Mouse (Mus musculus): ENCODE measurements around the gene Nsmce4a. TPM values are rescaled to one million over a fixed set of nuclear protein-coding genes. Genes with fewer than 3 reads are reported as not detected.

Gene Nsmce4a
- total RNA-seq (2015; ENCODE audit: low replicate concordance): 119 and 159 TPM in 2 replicates
- total RNA-seq (2017; ENCODE audit: low replicate concordance): 110 and 118 TPM in 2 replicates

- ATAC-seq (replicated peaks; ENCODE audit: low FRiP score, poor library complexity, severe bottlenecking): no peak
Observed at GRCm38 (mm10) chr7:130572821-130573220, at the start of gene Nsmce4a. Gene Nsmce4a, minus strand, starts transcription at chr7:130573118.

GRCm38 (mm10) chr7:130622359-130622758, 49.4 kb upstream of the Nsmce4a start:
- ATAC-seq (replicated peaks; ENCODE audit: low FRiP score, poor library complexity, severe bottlenecking): no peak

- no peak for ATAC-seq (replicated peaks; ENCODE audit: low FRiP score, poor library complexity, severe bottlenecking)
Observed at GRCm38 (mm10) chr7:130621953-130622352, 49.0 kb upstream of the Nsmce4a start.

DNA sequence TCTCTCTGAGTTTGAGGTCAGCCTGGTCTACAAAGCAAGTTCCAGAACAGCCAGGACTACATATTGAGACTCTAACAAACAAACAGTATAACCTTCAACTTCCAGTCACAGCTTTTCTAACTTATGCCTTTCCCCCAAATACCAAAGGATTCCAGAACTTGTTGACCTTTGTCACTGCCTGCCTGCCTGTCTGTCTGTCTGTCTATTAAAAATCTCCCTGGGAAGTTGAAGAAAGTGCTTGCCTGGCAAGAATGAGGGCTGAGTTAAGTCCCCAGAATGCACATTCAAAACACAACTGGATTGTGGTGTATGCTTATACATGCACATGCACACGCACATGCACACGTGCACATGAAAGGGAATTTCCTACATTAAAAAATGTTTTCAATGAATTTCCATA, 48.1 kb upstream of the Nsmce4a start:
- ATAC-seq (replicated peaks; ENCODE audit: low FRiP score, poor library complexity, severe bottlenecking): no peak

GRCm38 (mm10) chr7:130617591-130617990, 44.7 kb upstream of the Nsmce4a start:
- no peak for ATAC-seq (replicated peaks; ENCODE audit: low FRiP score, poor library complexity, severe bottlenecking)

GRCm38 (mm10) chr7:130613973-130614372, 41.1 kb upstream of the Nsmce4a start:
- ATAC-seq (replicated peaks; ENCODE audit: low FRiP score, poor library complexity, severe bottlenecking): no peak

GRCm38 (mm10) chr7:130606958-130607357, 34.0 kb upstream of the Nsmce4a start:
- ATAC-seq (replicated peaks; ENCODE audit: low FRiP score, poor library complexity, severe bottlenecking): no peak

GRCm38 (mm10) chr7:130605111-130605510, 32.2 kb upstream of the Nsmce4a start:
- no peak for ATAC-seq (replicated peaks; ENCODE audit: low FRiP score, poor library complexity, severe bottlenecking)

- ATAC-seq (replicated peaks; ENCODE audit: low FRiP score, poor library complexity, severe bottlenecking): no peak
Observed at GRCm38 (mm10) chr7:130604390-130604789, 31.5 kb upstream of the Nsmce4a start.

GRCm38 (mm10) chr7:130603556-130603955, 30.6 kb upstream of the Nsmce4a start:
- ATAC-seq (replicated peaks; ENCODE audit: low FRiP score, poor library complexity, severe bottlenecking): no peak

GRCm38 (mm10) chr7:130602804-130603203, 29.9 kb upstream of the Nsmce4a start:
- no peak for ATAC-seq (replicated peaks; ENCODE audit: low FRiP score, poor library complexity, severe bottlenecking)

DNA sequence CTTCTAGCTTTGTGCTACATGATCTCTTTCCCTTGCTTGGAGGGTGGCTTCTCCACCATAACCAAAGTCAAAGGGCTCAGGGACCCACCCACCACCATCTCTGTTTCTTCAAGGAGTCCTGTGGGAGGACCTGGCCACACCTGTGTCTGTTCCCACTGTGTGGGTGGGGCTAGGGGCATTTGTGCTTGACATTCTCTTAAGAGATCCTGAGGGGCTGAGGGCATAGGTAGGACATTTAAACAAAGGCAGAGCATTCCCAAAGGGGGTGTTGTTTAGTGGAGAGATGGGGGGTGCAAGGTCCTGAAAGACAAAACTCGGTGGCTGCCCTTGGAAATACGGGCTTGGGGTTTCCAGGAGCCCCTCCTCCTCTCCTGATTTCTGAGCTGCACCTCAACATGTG, 27.6 kb upstream of the Nsmce4a start:
- no peak for ATAC-seq (replicated peaks; ENCODE audit: low FRiP score, poor library complexity, severe bottlenecking)

DNA sequence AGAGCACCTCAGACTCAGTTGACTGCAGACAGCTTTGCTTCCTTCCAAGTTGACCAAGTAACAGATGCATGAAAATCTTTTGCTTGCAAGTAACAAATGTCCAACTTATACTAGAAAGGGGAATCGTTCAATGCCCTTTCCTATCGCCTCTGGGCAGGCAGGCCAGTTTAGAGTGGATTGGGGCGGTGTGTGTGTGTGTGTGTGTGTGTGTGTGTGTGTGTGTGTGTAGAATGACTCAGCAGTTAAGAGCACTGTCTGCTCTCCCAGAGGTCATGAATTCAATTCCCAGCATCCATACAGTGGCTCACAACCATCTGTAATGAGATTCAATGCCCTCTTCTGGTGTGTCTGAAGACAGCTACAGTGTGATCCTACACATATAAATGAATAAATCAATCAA, 27.2 kb upstream of the Nsmce4a start:
- ATAC-seq (replicated peaks; ENCODE audit: low FRiP score, poor library complexity, severe bottlenecking): no peak

DNA sequence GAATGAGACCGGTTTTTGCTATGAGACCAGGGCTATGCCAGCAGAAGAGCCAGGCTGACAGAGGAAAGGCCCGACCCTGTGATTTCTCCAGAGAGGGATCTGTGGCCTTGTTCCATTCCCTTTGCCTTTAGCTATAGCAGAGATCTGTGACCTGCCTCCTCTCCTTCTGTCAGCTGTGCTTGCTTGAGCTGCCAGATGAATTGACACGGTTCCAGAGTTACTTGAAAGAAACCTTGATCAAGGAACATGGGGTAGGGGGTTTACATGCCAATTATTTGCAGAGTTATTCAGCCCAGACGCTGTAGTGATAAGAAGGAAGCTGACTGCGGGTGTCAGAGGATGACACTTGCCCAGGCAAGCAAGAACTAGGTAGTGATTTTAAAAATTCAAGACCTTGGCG, 24.6 kb upstream of the Nsmce4a start:
- no peak for ATAC-seq (replicated peaks; ENCODE audit: low FRiP score, poor library complexity, severe bottlenecking)

DNA sequence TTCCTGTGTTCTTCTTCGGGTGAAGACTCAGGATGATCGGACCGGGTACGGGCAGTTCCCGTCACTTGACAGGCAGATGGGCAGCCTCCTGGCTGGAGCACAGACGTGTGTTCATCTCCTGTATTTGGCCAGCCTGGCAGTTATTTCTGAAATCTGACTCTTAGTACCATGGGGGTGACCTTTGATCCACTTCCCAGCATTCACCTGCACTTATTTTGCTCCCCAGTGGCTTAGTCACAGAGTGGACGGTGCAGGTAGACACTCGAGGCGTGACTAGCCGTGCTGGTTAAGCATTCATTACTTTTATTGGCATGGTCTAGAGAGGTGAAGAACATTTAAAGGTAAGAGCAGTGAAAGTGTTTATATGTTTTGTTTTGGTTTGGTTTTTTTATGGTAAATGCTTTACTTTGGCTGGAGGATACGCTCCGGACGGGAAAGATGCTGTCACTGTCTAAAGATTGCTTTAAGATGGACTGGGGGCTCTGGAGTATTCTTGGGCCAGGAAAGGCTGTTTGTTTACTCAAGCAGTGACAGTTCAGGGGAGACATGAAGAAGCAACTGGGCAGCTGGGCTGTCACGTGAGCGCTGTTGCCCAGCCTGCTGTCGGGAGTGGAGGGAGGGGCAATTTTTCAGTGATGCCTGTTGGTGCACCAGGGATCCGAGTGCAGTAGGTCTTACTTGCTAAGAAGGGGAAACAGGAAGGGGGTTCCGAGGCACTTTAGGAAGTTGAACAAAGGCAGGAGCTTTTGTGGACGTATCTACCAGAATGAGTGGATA, 23.3 kb upstream of the Nsmce4a start:
- ATAC-seq (replicated peaks; ENCODE audit: low FRiP score, poor library complexity, severe bottlenecking): peak; percentile 16

- peak; percentile 59 for ATAC-seq (replicated peaks; ENCODE audit: low FRiP score, poor library complexity, severe bottlenecking)
Observed at GRCm38 (mm10) chr7:130593375-130594239, 20.7 kb upstream of the Nsmce4a start.

- peak; percentile 22; the same call in 1 of the 2 replicates for ATAC-seq (replicated peaks; ENCODE audit: low FRiP score, poor library complexity, severe bottlenecking)
Observed at GRCm38 (mm10) chr7:130592975-130593374, 20.1 kb upstream of the Nsmce4a start.

GRCm38 (mm10) chr7:130590845-130591437, 18.0 kb upstream of the Nsmce4a start:
- ATAC-seq (replicated peaks; ENCODE audit: low FRiP score, poor library complexity, severe bottlenecking): no peak

- no peak for ATAC-seq (replicated peaks; ENCODE audit: low FRiP score, poor library complexity, severe bottlenecking)
Observed at GRCm38 (mm10) chr7:130590081-130590828, 17.3 kb upstream of the Nsmce4a start.

All from erythroid progenitor cell, adult 5-6 weeks (primary cell).